Mouse (Mus musculus) MEL-GATA-1-ER (cell line): ENCODE data around the gene Cwc15.

Source experiments
- DNase-seq: peaks from one replicate; pipeline ENCODE4 v3.0.0-alpha.2; 2012; ENCODE audit warnings: low read depth; ENCODE audit errors: extremely low read depth

Cwc15 gene

GRCm38 (mm10) chr9:14547584-14548365, 47.4 kb downstream of the Cwc15 start:
- DNase-seq, result no peak

- no peak for DNase-seq
Observed at GRCm38 (mm10) chr9:14548366-14548761, 47.9 kb downstream of the Cwc15 start.

DNA sequence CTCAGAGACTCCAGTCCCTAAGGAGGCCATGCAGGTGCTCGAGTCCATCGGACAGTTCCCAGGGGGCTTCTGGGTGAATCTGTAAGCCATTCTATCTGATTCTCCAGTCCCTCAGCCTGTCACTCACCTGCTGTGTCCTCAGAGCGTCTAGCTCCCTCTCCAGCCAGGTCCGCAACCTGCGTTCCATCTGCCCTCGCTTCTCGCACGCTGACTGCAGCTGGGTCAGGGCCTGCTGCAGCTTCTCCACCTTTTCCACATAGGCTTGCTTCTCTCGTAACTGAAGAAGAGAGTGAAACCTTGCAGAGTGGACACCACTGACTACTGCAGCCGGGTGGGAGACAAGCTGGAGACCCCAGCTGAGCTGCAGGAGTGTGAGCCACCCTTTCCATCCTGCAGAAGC, 57.9 kb downstream of the Cwc15 start:
- DNase-seq, result no peak

DNA sequence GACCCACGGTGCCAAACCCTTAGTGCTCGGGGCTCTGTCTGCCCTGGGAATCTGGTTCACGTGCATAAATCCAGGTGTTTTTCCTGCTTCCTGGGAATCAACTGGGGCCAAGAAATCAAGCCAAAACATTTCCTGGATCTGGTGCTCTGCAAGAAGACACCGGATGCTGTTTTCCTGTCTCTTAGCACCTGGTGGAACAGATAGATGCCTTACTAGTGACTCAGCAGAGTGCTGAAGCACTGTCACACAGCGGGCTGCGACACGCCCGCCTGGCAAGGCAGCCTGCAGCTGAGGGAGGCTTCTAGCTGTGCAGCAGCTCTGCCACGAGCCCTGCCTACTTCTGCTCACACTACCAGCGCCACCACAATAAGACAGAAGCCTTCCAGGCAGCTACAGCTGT, 59.0 kb downstream of the Cwc15 start:
- DNase-seq, result peak; percentile 60

- DNase-seq, result no peak
Observed at GRCm38 (mm10) chr9:14559996-14560395, 59.6 kb downstream of the Cwc15 start.
